Mouse (Mus musculus) granulocyte monocyte progenitor cell, adult 5-6 weeks (primary cell): ENCODE measurements around the gene Sestd1. TPM values are rescaled to one million over a fixed set of nuclear protein-coding genes. Genes with fewer than 3 reads are reported as not detected.

Source experiments
- ATAC-seq: replicated peaks from 2 replicates; pipeline ENCODE4 v1.8.0; 2016; ENCODE audit warnings: mild to moderate bottlenecking, moderate TSS enrichment, inconsistent platforms; ENCODE audit not compliant: poor library complexity, severe bottlenecking
- total RNA-seq, 2 experiments: library from RNA; stranded (forward) in 1 of 2; stranded (reverse) in 1 of 2; fragments of 200-712, 200-1000 nt in 1 of 2; fragments of >200 nt in 1 of 2; fragmentation: Nextera tagmentation in 1 of 2; gene quantifications; 2 replicates each; pipeline ENCODE4 v1.2.3; 2014 to 2017

Gene Sestd1
- total RNA-seq, 2 experiments from 2014 or later, result 6.6 to 13.4 TPM

- ATAC-seq, result peak; percentile 20; the same call in 1 of the 2 replicates
Observed at GRCm38 (mm10) chr2:77238046-77238445, 42.3 kb downstream of the Sestd1 start.

DNA sequence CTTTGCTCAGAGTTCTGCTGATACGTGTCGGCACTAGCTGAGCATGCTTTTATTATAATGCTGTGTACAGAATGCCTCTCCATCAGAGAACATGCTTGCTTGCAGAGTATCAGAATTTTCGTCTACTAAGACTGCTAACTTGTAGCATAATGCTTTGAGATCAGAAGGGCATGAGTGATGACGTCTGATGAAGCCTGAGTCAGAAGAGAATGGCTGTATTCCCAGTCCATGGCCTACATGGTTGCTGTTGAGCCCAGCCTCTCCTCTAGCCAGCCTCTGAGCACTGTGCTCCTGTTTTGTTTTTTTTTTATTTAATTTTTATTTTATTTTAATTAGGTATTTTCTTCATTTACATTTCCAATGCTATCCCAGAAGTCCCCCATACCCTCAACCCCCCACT, 43.5 kb downstream of the Sestd1 start:
- ATAC-seq, result no peak

GRCm38 (mm10) chr2:77235896-77236295, 44.5 kb downstream of the Sestd1 start:
- ATAC-seq, result no peak

DNA sequence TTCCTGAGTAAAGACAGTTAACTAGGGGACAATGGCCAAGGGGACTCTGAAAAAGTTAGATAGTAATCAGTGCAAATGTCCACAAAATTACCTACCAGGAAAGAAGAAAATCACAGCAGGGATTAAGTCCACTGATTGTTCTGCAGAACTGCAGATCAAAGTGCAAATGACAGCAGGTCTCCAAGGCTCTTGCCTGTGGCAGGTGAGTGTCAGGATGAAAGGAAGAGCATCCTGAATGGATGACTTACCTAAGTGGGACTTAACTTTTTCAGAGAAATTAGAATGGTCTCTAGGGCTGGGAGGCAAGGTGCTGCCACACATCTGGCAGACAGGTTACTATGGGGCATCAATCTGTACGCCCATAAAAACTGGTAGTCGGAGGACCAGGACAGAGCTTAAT, 47.8 kb downstream of the Sestd1 start:
- ATAC-seq, result no peak

DNA sequence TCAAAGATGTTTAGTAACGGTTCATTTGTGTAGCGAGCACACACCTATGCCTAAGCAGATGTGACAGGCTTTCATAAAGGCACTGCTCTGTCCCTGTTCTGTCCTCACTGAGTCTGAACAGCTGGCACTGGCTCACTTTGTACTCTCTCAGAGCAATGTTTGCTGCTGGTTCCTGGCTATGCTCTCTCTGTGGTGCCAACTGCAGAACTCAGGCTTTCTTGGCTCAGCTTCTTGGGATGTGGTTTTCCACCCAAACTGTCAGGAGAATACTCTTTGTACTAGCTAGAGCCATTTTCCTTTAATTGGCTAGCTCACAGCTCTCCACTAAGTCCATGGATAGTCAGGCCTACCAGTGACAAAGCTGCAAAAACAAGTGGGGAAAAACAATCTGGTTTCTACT, 59.4 kb downstream of the Sestd1 start:
- no peak for ATAC-seq

- no peak for ATAC-seq
Observed at GRCm38 (mm10) chr2:77212885-77213284, 67.5 kb downstream of the Sestd1 start.

- ATAC-seq, result no peak
Observed at GRCm38 (mm10) chr2:77206951-77207350, 73.4 kb downstream of the Sestd1 start.

DNA sequence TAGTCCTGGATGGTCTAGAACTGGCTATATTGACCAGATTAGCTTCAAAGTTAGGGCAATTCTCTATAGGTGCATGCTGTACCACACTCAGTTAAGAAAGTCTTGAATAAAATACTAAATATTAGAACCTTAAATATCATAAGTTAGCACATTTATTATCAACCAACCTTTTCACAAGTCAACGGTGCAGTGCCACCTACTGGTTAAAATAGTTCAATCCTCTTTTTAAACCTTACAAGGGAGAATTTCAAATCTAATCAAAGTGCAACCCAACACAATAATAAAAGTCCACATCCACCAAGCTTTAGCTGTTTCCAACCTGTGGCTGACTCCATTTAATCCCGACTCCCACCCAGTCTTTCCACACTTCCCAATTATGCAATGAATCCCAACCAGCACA, 76.5 kb downstream of the Sestd1 start:
- ATAC-seq, result no peak

DNA sequence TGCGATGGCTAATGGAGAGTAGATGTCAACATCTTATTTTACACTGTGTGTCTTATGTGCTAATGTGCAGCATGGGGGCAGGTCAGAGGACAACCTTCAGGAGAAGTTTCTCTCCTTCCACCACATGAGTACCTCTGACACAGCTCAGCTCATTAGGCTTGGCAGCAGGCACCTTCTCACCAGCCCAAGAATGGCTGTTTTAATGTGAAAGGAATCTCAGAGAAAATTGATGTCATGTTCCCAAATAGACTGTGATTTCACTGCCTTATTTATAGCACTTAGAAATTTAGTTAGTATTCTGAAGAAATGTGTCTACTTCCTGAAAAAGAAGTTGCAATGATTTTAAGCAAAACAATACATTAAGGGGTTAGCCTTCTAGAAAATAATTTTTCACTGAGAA, 78.5 kb downstream of the Sestd1 start:
- no peak for ATAC-seq

GRCm38 (mm10) chr2:77200958-77201614, 79.3 kb downstream of the Sestd1 start:
- ATAC-seq, result no peak

GRCm38 (mm10) chr2:77200379-77200778, 80.0 kb downstream of the Sestd1 start:
- no peak for ATAC-seq

DNA sequence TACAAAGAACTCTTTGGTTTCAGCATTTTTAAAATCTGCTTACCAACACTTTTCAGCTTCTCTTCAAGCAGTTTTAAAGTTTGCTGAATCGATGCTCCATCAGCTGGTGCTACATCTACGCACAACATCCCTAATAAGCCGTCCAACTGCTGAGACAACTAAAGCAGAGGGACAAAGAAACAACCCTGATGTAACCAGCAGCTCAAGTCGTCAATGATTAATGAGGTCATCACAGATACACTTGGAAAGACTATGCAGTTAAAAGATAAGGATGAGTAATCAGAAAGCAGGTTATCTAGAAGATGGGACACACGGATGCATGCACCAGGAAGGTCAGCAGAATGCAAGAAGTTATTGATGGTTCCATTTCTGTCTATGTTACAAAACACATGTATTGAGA, 82.1 kb downstream of the Sestd1 start:
- no peak for ATAC-seq

DNA sequence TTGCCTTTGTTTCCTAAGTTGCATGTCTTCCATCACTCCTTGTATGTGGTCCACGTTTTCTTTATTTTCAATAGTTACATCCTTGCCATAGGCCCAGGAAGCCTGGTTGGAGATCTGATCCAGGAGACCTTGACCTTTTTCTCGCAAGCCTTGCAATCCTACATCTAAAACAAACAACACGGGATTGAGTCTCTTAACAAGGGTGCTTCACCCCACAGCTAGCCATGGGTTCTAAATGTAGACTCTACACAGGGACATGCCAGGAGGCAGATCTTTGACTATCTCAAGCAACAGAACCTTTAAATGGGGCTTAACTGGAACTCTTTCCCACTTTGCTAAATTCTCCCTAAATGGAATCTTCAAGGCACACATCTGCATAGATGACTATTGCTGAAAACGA, 83.6 kb downstream of the Sestd1 start:
- no peak for ATAC-seq

GRCm38 (mm10) chr2:77195056-77195455, 85.3 kb downstream of the Sestd1 start:
- no peak for ATAC-seq

GRCm38 (mm10) chr2:77191811-77192210, 88.6 kb downstream of the Sestd1 start:
- no peak for ATAC-seq

GRCm38 (mm10) chr2:77190891-77191290, 89.5 kb downstream of the Sestd1 start:
- ATAC-seq, result no peak

DNA sequence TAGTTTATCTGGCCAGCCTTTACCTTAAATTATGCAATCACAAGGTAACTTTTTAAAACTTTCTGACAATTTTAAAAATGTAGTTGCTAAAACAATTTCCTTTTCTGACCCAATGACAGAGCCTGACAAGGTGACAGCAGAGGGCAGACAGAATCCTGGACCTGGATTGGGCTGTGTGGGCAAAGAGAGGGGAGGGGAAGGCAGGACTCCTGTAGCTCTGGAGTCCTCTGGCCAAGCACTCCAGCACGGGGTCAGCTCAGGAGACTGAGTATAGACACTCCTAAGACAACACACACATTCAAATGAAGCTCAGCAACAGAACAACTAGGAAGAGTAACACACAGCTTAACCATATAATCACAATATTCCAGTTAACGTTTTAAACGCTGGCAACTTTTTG, 90.1 kb downstream of the Sestd1 start:
- ATAC-seq, result no peak

DNA sequence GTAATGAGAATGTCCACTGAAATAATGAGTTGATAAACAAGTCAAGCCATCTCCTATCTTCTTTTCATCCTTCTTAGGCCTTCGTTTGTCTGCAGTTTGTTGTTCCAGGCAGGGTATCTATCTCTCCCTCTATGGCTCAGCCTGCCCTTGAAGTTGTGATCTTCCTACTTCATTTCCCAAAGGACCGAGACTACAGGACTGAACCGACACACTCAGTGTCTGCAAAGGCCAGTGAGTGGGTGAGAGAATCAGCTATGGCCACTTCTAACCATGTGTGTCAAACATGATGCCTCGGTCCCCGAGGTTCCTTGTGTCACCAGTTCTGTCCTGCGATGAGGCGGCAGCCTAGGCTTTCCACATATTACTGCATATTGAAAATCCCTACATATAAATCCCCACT, 90.7 kb downstream of the Sestd1 start:
- no peak for ATAC-seq

DNA sequence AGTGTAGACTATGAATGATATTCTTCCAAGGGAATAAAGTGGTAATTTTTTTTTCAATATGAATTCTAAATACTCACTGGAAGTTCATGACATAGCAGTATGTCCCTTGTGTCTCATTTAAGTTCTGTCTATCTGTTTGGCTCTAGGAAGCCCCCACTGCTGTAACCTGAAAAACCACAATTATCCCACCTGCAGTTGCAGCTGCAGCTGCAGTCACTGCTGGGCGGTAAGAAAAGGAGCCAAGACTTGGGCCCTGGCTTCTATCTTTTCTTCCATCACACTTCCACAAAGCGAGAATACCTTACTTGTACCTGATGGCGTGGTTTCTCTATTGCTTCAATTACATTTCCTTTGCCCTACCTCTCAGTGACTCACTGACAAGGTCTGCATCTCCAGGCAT, 92.9 kb downstream of the Sestd1 start:
- no peak for ATAC-seq

GRCm38 (mm10) chr2:77186912-77187311, 93.5 kb downstream of the Sestd1 start:
- no peak for ATAC-seq

- no peak for ATAC-seq
Observed at GRCm38 (mm10) chr2:77184049-77184571, 96.3 kb downstream of the Sestd1 start.

GRCm38 (mm10) chr2:77183646-77184045, 96.7 kb downstream of the Sestd1 start:
- ATAC-seq, result no peak

GRCm38 (mm10) chr2:77182996-77183380, 97.4 kb downstream of the Sestd1 start:
- no peak for ATAC-seq
